Mouse (Mus musculus) cerebellum, adult 11 months (tissue): ENCODE data around the gene Zfand5.
A peak's percentile ranks its signal among the peaks of the same experiment; 100 is the strongest.
"Not testable (repeated sequence)": the region's sequence is repeated elsewhere in the genome, so short reads cannot be mapped to it uniquely, and the experiment has no call there.

Experiments used
- DNase-seq: peaks from one replicate; pipeline ENCODE4 v3.0.0; 2022

The Zfand5 gene

DNA sequence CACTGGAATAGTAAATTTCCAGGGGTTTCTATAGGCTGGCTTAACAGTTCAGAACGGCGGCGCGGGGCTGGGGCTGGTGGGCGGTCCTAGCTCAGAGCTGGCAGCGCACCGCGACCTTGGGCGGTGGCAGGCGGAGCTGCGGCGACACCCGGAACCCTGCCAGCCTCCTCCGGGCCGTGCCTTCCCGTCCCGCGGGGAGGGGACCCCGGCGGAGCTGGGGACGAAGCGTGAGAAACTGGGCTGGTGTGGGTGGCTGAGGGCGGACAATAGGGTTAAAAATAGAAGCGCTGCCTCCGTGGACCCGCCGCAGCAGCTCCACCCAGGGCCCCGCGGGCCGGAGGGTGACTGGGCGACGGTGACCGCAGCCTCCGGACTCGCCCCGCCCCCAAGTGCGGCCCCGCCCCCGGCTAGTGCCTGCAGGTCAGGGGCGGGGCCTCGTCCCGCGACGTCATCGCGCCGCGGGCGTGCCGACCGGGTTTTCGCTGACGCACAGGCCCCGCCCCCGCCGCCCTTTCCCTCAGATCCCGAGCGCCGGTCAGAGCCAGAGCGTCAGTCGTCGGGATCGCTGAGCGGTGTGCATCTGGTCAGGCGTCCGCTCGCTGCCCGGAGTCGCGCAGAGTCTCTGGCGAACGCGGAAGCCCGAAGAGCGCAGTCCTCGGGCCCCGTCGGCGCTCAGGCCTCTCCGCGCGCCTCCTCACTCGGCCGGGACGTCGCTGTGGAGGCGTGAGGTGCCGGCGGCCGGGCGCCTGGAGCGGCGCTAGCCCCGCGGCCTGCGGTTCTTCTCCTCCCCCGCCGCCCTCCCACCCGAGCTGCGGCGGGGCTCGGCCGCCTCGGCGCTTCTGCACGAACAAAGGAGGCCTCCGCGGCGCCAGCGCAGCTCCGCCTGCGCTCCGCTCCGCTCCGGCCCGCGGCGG lies at the start of gene Zfand5:
Gene Zfand5 (plus strand): TSS at position 538 of the 914 bp plus-strand sequence.
- DNase-seq = peak; percentile 100

DNA sequence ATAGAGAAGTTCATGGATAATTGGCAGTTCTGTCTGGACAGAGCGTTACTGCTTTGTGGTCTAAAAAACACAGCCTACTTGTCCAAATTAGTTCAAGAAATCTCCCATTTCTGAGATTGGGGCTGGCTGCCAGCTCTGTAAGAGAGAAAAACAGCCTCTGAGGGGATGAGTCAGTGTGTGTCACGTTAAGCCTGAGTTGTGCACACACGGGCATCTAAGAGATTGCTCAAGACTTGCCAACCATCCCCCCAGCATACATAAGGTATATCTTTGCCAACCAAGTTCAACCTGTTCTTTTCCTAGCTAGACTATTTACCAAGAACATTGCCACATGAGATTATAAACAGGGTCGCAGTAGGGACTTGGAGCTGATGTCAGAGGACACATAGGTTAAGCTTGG lies 44.9 kb upstream of the Zfand5 start:
- DNase-seq = peak; percentile 2

DNA sequence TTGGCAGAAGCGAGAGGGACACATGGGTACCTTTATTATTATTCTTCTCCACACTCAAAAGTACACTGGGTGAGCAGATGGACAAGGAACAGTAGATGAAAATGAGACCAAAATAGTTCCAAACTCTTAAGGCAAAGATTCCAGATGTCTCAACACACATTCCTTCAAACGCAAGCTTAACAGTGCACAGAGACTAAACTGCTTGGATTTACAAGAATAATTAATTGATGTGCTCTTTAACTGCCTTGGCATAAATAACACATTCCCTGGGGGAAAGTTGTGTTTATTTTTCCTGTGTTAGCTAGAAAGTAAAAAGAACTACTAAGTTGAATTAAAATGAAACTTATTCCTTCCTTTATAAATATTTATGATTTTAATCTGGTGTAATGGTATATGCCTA lies 44.3 kb upstream of the Zfand5 start:
- DNase-seq = no peak

DNA sequence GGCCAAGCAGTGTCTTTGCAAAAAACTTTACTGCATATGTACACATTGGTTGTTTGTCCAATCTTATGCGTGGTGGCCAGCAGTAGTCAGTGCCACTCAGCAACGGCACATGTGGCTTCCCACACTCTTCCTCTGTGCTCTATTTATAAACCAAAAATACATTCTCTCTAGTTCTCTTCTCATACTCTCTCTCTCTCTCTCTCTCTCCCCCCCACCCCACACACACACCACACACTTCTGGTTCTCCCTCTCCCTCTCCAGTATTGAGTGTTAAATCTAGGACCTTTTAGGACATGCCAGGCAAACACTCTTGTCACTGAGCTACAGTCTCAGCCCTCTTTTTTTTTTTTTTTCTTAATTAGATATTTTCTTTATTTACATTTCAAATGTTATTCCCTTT lies 23.3 kb upstream of the Zfand5 start:
- not testable (repeated sequence) for DNase-seq

DNA sequence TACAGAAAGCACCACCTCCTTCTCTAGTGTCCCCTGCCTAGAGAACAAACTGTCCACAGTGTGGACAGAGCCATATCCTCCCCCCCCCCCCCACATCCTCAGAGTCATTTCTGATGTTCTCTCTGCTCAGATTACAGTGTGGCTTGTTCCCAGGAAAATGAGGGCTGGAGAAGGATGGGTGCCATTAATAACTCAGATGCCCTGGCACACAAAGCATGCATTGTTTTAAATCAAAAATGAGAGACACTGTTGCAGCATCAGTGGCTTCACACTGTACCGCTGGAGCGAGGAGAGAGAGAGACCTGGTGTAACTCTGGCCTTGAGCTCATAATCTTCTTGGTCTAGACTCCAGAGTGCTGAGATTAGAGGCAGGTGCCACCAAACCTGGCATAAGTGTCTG lies 18.2 kb upstream of the Zfand5 start:
- no peak for DNase-seq

DNA sequence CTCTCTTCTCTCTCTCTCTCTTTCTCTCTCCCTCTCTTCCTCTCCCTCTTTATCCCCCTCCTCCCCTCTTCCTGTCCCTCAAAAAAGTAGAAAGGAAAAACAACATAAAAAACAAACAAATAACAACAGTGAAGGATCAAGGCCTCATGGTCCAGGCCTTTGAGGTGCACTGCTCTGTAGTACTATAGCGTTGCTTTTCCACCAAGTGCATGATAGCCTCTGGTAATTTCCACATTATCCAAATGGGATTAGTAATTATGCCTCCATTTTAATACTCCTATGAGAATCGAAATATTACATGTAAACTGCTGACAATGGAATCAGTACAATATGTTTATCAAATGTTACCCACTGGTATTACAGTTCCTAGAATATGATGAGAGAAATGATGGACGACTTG lies 16.2 kb upstream of the Zfand5 start:
- DNase-seq = no peak

DNA sequence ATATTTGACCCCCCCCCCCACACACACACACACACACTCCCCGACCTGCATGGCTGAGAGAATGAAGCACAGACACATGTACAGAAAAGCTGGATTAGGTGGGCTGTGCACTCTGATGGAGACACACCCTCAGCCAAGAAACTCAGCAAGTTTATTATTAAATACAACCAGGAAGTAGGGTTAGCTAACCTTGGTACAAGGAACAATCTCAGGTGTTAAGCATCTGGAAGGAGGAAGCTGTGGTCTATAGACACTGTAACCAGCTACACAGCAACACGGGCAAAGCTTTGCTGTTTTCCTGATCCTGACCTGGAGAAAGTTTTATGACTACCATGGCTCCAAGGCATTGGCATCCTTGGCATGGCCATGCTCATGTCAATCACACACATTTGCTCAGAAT lies 12.6 kb upstream of the Zfand5 start:
- no peak for DNase-seq

DNA sequence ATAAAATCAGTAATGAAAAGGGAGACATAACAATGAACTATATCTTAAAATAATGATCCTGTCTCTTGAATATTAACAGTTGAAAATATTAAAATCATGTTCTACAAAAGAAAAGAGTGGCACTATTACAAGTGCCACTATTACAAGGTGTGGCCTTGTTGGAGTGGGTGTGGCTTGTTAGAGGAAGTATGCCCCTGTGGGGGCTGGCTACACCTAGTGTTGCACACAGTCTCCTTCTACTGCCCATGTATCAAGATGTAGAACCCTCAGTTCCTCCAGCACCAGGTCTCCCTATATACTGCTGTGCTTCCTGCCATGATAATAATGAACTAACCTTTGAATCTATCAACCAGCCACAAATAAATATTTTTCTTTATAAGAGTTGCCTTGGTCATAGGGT lies 11.8 kb upstream of the Zfand5 start:
- no peak for DNase-seq

DNA sequence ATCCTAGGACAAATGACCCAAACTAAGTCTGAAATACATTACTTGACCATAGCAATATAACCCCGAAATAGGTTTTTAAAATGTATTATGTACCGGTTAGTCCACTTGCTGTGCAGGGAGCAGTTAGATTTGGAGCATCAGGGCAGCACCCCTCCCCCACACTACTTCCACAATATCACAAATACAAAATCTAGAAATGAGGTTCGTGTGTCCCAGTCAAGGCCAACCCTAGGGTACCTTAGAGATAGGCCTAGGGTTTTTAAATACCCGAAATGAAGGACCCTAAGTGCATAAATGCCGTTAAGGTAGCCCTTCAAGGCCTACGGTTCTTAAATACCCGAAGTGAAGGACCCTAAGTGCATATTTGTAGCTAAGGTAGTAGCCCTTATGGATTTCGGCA lies 892 bp upstream of the Zfand5 start:
- DNase-seq = peak; percentile 47

DNA sequence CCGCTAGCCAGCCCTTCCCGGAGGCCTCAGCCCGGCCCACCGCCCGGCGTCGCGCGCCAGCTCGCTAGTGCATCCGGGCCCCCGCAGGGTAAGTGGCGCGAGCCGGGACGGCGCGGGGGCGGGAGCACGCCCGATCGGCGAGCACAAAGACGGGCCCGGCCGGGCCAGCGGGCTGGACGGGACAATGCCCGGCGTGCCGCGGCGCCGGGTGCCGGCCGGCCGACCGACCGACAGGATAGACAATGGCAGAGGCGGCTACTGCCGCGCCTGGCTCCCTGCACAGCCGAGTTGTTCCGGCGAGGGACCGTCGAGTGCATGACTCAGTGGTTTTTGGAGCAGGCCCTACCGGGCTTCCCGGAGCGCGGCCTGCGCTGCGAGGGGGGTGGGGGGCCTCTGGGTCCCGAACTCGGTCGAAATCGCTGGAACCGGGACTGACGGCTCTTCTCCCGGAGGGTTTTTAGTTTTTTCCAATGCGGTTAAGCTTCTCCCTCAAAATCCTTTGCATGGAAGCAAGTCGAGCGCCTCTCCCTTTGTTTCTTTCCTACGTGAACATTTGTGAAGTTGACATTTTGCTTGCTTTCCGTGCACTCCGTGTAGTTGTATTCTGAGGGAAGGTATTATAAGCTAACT lies 692 bp downstream of the Zfand5 start:
- DNase-seq = peak; percentile 62

DNA sequence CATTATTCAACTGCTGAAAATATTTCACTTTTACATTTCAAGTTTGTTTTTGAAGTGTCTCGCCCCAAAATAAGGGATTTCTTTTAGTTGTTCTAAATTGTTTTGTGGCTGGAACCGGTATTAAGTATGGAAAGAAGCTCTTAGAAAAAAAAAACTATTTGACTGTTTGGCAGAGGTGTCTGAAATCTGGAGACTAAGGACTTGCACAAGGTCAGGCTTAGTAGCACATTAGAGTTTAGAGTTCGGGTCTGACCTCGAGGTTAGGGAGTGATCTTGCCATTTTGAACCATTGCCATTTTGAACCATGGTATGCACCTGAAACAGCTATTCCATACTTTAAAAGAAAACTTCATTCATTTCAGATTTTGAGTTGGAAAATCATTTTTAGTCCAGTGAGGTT lies 1.4 kb downstream of the Zfand5 start:
- DNase-seq = no peak

DNA sequence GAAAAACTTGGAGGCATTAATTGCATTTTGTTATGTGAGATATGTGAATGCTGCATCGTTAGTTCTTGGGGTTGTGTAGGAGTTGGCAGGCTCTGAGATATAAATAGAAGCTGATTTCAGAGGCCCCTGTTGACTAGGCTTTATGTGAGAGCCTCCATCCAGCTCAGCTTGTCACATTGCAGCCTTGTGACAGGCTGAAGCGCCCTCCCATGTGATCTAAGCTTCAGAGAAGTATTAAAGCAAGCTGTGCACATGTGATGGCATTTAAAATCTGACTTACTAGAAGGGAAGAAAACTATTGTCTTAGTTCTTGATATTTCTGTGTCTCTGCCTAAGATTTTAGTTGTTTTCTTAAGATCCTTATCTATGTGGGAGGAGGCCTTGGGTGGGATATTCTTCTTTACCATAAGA lies 2.1 kb downstream of the Zfand5 start:
- peak; percentile 50 for DNase-seq

DNA sequence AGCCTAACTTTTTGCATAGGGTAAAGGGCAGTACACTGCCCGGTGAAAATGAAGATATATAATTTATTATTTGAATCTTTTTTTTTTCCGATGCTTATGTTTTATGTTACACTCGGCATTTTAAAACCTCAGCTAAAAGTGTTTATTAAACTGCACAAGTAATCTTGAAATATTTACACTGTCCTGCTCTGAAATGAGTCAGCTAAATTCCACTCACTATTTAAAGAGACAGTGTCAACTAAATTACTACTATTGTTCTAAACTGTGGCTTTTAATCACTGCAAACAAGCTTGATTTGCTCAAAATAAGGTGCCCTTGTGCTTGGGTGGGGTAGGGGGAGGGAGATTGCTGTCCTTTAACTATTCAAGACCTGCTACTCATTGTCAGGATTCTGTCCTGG lies 2.6 kb downstream of the Zfand5 start:
- DNase-seq = no peak

DNA sequence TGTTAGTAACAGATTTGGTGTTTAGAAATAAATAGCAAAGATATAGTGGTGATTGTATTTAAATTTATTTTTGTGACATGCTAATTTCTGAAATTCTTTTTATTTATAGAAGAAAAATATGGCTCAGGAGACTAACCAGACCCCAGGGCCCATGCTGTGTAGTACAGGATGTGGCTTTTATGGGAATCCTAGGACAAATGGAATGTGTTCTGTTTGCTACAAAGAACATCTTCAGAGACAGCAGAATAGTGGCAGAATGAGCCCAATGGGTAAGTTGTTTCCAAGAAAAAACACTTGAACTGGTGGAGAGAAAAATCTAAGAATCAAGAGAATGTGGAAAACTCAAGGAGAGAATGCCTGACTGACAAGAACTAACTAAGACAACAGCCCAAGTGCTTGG lies 4.2 kb downstream of the Zfand5 start:
- no peak for DNase-seq

DNA sequence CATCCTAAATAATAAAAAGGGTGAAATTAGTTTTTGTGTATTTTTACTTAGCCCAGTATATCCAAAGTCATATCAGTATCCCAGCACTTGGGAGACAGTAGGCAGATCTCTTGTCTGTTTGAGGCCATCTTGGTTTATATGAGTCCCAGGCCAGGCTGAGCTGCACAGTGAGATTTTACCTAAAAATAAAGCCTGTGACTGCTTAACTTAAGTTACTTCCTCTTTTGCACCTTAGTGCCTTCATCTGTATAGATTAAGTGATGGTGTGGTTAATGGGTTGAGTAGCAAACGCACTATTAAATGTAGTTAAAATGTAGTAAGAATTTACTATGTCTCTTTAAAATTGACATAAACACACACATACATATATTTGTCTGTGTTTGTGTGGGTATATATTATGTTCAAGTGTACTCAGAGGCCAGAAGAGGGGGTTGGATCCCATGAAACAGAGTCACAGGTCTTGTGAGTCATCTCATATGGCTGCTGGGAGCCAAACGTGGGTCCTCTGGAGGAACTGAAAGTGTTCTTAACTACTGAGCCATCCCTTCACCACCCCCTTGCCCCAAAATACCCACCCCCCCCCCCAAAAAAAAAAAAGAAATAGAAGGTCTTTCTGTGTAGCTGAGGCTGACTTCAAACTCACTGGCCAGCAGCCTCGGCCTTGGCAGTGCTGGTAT lies 14.5 kb downstream of the Zfand5 start:
- no peak for DNase-seq

DNA sequence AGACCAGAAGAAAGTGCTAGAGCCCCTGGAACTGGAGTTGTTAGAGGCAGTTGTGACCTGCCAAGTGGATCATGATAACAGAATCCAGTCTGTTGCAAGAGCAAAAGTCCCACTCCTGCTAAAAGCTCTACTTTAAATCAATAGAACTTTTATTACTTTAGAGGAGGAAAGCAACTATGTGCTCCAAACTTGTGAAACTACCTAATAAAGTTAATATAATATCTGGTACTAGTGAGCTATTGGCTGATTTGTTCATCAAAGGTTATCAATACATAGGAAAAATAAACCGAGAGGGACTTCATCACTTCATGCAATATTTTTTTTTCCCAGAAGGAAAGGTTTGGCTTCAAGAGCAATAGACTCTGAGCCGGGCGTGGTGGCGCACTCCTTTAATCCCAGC lies 25.3 kb downstream of the Zfand5 start:
- no peak for DNase-seq

DNA sequence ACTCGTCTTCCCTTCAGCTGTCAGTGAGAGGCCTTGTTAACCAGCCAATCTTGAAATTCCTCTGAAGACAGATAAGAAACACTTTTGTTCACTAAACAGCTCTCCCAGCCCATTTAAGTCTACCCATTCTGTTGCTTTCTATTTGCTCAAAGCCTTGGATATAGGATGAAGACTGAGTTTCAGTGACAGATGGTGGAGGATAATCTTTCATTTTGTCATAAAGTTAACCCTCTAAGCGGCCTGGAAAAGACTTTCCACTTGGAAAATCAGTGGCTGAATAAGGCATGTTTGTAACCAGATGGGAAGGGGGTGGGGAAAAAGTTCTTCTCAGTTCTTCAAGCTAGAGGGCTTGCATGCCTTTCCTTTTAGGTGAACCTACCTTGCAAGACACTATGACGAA lies 29.7 kb downstream of the Zfand5 start:
- no peak for DNase-seq

DNA sequence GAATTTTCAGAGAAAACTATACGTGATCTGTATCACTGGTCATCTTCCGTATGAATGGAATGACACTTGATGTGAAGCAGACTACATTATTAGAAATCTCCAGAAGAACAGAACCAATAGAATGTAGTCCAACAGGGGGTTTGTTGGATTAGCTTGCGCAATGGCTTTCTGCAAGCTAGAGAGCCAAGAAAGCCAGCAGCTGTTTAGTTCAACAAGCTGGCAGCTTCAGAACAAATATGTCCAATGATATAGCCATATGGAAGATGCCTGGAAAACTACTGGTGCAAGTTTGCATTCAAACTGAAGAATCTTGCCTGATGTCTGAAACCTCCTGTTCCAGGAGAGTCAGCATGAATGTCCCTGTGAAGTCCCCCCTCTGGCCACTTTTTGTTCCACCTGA lies 35.7 kb downstream of the Zfand5 start:
- DNase-seq = no peak

DNA sequence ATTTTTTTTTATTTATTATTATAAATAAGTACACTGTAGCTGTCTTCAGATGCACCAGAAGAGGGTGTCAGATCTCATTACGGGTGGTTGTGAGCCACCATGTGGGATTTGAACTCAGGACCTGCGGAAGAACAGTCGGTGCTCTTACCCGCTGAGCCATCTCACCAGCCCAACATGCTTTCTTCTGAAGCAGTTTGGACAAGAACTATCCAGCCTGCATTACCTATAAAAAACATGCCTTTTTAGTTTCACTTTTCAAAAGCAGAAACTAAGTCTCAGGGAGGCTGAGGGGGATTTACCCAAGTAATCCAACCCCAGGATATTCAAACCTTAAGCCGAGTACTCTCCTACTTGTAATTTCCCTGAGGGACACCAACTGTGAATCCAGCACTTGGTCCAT lies 38.3 kb downstream of the Zfand5 start:
- not testable (repeated sequence) for DNase-seq

DNA sequence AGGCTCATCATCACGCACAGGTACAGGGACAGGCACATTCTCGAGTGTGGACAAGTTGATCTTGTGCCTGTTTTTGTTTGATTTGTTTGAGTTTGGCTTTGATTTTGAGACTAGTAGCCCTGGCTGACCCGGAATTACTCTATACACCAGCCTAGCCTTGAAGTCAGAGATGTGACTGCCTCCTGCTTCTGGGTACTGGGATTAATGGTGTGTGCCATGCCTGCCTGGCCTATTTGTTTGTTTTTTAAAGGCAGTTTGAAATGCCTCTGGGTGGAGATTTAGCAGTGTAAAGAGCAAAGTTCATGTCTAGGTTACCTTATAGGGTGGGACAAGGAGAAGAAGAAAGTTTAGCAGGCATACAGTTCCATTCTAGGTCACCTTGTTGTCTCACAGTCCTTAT lies 43.6 kb downstream of the Zfand5 start:
- no peak for DNase-seq

DNA sequence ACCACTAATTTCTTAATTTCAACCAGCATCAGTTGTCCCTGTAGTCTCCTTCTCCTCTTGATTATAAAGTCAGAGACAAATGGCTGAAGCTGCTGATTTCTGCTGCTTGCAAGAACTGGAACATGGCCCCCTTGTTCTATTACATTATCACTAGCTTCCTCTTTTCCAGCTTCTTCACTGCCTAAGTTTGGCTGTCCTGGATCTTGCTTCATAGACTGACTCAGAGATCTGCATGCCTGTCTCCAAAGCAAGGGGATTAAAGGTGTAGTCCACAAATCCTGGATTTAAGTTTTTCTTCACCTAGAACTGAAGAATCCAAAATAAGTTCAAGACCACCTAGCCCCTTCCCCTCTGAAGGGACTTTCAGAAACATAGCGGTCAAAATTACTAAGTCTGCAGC lies 47.5 kb downstream of the Zfand5 start:
- DNase-seq = no peak

DNA sequence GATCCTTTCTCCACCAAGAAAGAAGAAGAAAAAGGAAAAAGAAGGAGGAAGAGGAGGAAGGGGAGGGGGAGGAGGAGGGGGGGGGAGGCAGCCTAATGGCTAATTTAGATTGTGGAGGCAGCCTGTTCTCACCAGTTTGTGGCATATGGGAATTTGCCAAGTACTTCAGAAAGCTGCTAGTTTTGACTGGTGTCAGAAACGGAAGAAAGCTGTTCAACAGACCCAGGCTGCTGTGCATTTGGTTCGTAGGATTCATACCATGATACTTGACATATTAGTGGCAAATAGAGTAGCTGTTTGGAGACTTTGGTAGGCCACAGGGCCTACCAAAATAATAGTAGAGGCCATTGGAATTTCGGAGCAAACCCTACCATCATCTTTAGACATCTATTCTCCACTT lies 53.3 kb downstream of the Zfand5 start:
- DNase-seq = no peak

DNA sequence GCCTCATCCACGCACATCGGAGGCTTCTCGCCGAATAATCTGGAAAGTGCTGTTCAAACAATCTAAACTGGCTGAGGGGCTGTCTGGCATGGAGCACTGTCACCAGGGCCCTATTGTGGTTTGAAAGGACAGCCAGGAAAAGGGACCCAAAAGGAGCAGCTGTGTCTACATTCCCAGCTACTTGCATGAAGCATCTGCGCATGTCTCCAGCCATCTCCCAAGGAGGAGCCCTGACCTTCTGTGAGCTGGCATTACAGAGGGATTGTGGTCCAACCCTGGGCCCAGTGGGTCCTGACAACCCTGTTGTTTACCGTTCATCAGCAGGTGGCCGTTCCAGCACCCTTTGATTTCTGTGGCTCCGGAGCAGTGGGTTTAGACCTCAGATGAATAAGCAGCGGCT lies 56.9 kb downstream of the Zfand5 start:
- no peak for DNase-seq

DNA sequence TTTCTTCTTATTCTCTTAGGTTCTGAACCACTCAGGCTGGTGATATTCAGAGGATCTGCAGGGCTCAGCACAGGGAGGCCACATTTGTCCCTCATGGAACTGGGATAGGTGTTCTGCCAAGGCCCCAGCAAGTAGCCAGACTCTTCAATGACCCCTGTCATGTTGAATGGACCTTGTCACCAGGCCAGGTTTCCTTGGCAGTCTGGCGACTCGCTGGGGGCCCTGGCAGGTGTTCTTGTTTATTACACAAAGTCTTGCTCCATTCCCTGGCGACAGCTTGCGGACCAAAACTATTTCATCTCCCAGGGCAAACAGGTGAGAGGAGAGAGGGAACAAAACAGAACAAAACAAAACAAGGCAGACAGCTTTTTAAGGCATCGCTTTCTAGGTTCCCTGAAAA lies 57.7 kb downstream of the Zfand5 start:
- DNase-seq = peak; percentile 67
